Mouse (Mus musculus): ENCODE measurements around the gene Cuta. TPM values are rescaled to one million over a fixed set of nuclear protein-coding genes. Genes with fewer than 3 reads are reported as not detected.

Gene Cuta
- 174 TPM for polyA plus RNA-seq (2017; shearing (Covaris generic))

DNA sequence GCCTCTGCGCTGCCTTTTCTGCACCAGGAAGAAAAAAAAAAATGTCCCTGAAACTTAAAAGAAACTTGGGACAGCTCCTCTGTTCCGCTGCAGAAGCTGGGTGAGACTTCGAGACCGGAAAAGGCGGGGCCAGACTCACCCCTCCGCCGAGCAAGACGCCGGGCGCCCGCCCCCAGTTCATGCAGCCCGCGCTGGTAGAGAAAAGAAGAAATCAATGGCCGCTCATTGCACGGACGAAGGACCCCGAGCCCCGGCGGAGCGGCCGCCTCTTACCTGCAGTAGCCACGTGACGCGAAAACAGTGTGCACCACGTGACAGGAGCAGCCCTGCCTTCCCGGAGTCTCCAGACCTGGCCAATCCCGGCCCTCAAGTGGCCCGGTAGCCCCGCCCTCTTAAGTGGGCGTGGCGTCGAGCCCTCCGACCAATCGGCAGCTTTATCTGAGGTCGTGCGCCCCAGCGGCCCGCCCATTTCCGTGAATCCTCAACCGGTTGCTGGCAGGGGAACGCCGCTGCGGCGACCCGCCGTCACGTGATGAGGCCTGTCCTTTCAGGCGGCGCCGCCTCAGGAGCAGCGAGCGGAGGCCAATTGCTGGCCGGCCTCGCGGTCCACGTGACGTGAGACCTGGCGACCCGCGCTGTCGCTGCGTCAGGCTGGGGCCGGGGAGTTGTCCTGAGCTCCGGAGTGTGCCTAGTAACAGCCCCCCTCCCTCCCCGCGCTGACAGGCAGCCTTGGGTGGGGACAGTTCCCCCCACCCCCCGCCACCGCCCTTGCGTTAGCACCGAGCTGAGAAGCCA is at the start of gene Cuta:
Gene Cuta (minus strand): TSS at position 392 of the 795 bp plus-strand sequence.

DNA sequence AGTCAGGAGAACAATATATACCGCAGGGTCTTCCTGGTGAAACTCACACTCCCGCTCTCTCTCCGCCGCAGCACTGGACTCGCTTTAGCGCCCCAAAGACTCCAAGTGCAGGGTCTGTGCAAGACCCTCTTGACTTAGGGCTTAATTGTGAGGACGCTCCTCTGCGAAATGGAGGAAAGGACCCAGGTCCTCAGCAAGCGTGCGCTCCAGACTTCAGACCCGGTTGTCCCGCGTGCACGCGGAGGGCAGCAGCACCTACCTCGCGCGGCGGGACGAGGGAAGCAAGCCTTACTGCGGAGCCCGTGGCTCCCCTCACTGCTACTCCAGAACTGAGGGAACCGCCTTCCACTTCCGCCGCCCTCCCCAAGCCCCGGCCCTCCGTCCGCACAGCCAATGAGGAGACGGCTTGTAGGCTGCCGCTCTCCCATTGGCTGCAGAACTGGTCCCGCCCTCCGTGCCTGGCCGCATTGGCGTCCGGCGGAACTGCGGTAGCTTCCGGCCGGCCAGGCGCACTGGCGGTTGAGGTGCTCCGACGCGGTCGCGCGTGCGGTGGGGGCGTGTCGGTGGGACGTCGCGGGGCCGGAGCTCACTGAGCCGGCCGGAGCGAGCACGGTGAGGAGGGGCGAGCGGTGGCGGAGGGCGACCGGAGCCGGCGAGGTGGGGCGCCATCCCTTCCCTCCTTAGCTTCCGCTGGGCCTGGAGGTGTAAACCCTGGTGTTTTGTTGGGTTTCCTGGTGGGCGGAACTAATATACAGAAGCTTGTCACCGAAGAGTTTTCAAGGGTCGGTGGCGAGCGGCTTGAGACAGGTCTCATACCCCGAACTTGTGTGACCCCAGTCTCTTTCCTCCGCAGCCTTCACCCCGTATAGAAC is 33.6 kb upstream of the Cuta start, which contains the start of gene Zbtb9:
Gene Zbtb9 (plus strand): TSS at position 465 of the 872 bp plus-strand sequence.

DNA sequence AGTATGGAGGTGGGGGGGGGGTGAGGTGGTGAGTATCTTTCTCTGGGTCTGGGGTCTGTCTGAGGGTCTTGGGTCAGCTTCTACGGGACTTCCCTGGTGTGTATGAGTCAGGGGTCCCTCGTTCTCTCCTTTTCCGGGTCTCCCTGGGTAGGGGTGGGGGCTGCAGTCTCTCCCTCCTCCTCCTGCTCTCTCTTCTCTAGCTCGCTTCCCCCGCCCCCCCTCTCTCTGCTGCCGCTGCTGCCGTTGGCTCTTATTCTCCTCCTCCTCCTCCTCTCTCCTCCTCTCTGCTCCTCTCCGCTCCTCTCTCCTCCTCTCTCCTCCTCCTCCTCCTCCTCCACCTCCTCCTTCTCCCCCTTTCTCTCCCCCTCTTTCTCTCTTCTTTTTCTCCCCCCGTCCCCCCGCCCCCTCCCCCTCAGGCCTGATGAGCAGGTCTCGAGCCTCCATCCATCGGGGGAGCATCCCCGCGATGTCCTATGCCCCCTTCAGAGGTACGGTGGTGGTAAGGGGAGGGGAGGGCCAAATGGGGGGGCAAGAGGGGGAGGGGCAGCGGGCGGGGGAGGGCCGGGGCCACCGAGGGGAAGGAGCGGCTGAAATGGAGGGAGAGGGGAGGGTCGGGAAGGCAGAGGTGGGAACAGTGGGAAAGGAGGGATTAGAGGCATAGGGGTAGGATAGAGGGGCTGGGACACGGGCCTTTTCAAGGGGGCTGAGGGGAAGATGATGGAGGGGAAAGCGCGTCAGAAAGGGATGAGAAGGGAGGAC is 1.8 kb upstream of the Cuta start, which contains the start of gene Syngap1:
Gene Syngap1 (plus strand): TSS at position 223 of the 759 bp plus-strand sequence.

GRCm38 (mm10) chr17:26932839-26933398 is 6.5 kb downstream of the Cuta start, which contains the start of gene Phf1:
Gene Phf1 (plus strand): TSS chr17:26933052.

GRCm38 (mm10) chr17:26916711-26917482 is 22.5 kb downstream of the Cuta start, which contains the start of gene Kifc5b:
Gene Kifc5b (plus strand): TSS chr17:26917091.

Other genes starting within 250 kb of the Cuta start
- gene Crebrf, start 223.9 kb downstream of the Cuta start, polyA plus RNA-seq (2017; shearing (Covaris generic)): 91.0 TPM
- gene Bnip1, start 158.5 kb downstream of the Cuta start, polyA plus RNA-seq (2017; shearing (Covaris generic)): 29.8 TPM
- not detected for gene Nkx2-5, start 94.6 kb downstream of the Cuta start, polyA plus RNA-seq (2017; shearing (Covaris generic))
- gene Kifc5b, start 22.5 kb downstream of the Cuta start, polyA plus RNA-seq (2017; shearing (Covaris generic)): 1.6 TPM
- 125 TPM for gene Phf1, start 6.5 kb downstream of the Cuta start, polyA plus RNA-seq (2017; shearing (Covaris generic))
- gene Syngap1, start 1.7 kb upstream of the Cuta start, polyA plus RNA-seq (2017; shearing (Covaris generic)): not detected
- 21.2 TPM for gene Zbtb9, start 33.6 kb upstream of the Cuta start, polyA plus RNA-seq (2017; shearing (Covaris generic))
- 3.2 TPM for gene Bak1, start 89.4 kb upstream of the Cuta start, polyA plus RNA-seq (2017; shearing (Covaris generic))
- 15.2 TPM for gene Itpr3, start 117.7 kb upstream of the Cuta start, polyA plus RNA-seq (2017; shearing (Covaris generic))
- gene Uqcc2, start 194.3 kb upstream of the Cuta start, polyA plus RNA-seq (2017; shearing (Covaris generic)): 117 TPM
- not detected for gene Ip6k3, start 228.2 kb upstream of the Cuta start, polyA plus RNA-seq (2017; shearing (Covaris generic))

Data from activated CD4-positive, CD25-positive, alpha-beta regulatory T cell, adult 9 weeks (primary cell).